ENCODE assay signal across 10 mouse cellular contexts in genomic region chr6:47828950-47829349, GRCm38 (mm10). TPM values are rescaled to one million over a fixed set of nuclear protein-coding genes. Genes with fewer than 3 reads are reported as not detected.
DNase-seq lines count a peak whose midpoint lies in the region; ATAC-seq and TF ChIP-seq lines count a peak whose summit lies in the region.
"Had no signal": no experiment of that assay in that cellular context is flagged by ENCODE, and none has a peak within 500 bp of the region (broad histone marks: within the 10 kb centered on the region; RNA-seq: fewer than 3 reads in every experiment).

No protein-coding gene starts in this region.

- no peak overlapping the region for H3K27ac ChIP-seq in liver, adult 2 months (replicated peaks; ENCODE audit: insufficient read depth, low read depth, low read length)
- H3K27ac ChIP-seq in liver, embryonic 11.5 days (ENCODE audit: low read depth, low read length): no peak overlapping the region
- 0 out of 2 replicates have a peak overlapping the region, but pooled peaks have one; percentile 97 for H3K27ac ChIP-seq in hindbrain, postnatal 0 days
- peak overlapping the region; percentile 48; the same call in 1 of the 2 replicates for H3K27ac ChIP-seq in neural tube, embryonic 15.5 days (replicated peaks)
- H3K27ac ChIP-seq: heart, embryonic 15.5 days had no signal

- no peaks in the 10 kb centered on the region for H3K9me3 ChIP-seq in liver, embryonic 11.5 days (ENCODE audit: control insufficient read depth, low read length)
- no peaks in the 10 kb centered on the region for H3K9me3 ChIP-seq in hindbrain, postnatal 0 days (ENCODE audit: low read length)
- H3K9me3 ChIP-seq in neural tube, embryonic 15.5 days (replicated peaks): no peaks in the 10 kb centered on the region
- H3K9me3 ChIP-seq: heart, embryonic 15.5 days had no signal

- H3K4me1 ChIP-seq in liver, adult 2 months (ENCODE audit: control insufficient read depth, insufficient read depth, low read length): no peaks in the 10 kb centered on the region; the same call in 1 of the 2 replicates
- H3K4me1 ChIP-seq in liver, embryonic 11.5 days (replicated peaks; ENCODE audit: control insufficient read depth, insufficient read depth, low read length): peaks cover 5% of the 10 kb centered on the region; the same call in 1 of the 2 replicates
- peaks cover 4% of the 10 kb centered on the region; the same call in 1 of the 2 replicates for H3K4me1 ChIP-seq in hindbrain, postnatal 0 days (ENCODE audit: insufficient read depth, low read length)
- H3K4me1 ChIP-seq in neural tube, embryonic 15.5 days: peaks cover 23% of the 10 kb centered on the region

- no peak overlapping the region for H3K4me3 ChIP-seq in liver, adult 2 months (ENCODE audit: insufficient read depth, low read depth, low read length)
- no peak overlapping the region for H3K4me3 ChIP-seq in liver, embryonic 11.5 days (ENCODE audit: low read depth, low read length)
- H3K4me3 ChIP-seq in hindbrain, postnatal 0 days (ENCODE audit: low read length): peak overlapping the region; percentile 85; the same call in 1 of the 2 replicates
- peak overlapping the region; percentile 71 for H3K4me3 ChIP-seq in neural tube, embryonic 15.5 days (replicated peaks)
- H3K4me3 ChIP-seq: heart, embryonic 15.5 days had no signal

- H3K4me2 ChIP-seq in liver, embryonic 11.5 days: no peak overlapping the region
- peak overlapping the region; percentile 61 for H3K4me2 ChIP-seq in hindbrain, postnatal 0 days (ENCODE audit: low read depth, low read length)
- peak overlapping the region; percentile 57 for H3K4me2 ChIP-seq in neural tube, embryonic 15.5 days

- no peak for ATAC-seq in liver, embryonic 11.5 days (replicated peaks; ENCODE audit: low FRiP score)
- ATAC-seq in hindbrain, postnatal 0 days: no peak
- ATAC-seq in neural tube, embryonic 15.5 days (ENCODE audit: low FRiP score): no peak

- H3K27me3 ChIP-seq in liver, adult 2 months (ENCODE audit: control insufficient read depth, insufficient read depth, low read length): no peaks in the 10 kb centered on the region
- H3K27me3 ChIP-seq in liver, embryonic 11.5 days (replicated peaks; ENCODE audit: control insufficient read depth, insufficient read depth, low read length): no peaks in the 10 kb centered on the region
- H3K27me3 ChIP-seq in hindbrain, postnatal 0 days (ENCODE audit: insufficient read depth, low read length): no peaks in the 10 kb centered on the region
- no peaks in the 10 kb centered on the region for H3K27me3 ChIP-seq in neural tube, embryonic 15.5 days (replicated peaks)
- H3K27me3 ChIP-seq: heart, embryonic 15.5 days had no signal

- no peaks in the 10 kb centered on the region for H3K79me2 ChIP-seq in liver, adult 2 months (ENCODE audit: control insufficient read depth, insufficient read depth, low read length)

- intact Hi-C loops in heart, postnatal 36 days (cut with DNase I): no loop called here

- 8% methylated on average over 1 of the region's 1 CpGs for WGBS in liver, adult 2 months
- 37% methylated on average over 1 of the region's 1 CpGs for WGBS in liver, embryonic 11.5 days
- 15% methylated on average over 1 of the region's 1 CpGs for WGBS in hindbrain, postnatal 0 days
- 21% methylated on average over 1 of the region's 1 CpGs for WGBS in neural tube, embryonic 15.5 days

- H3K36me3 ChIP-seq in liver, adult 2 months (ENCODE audit: control insufficient read depth, insufficient read depth, low read length): no peaks in the 10 kb centered on the region
- H3K36me3 ChIP-seq in liver, embryonic 11.5 days (ENCODE audit: control insufficient read depth, insufficient read depth, low read length): no peaks in the 10 kb centered on the region
- peaks cover 9% of the 10 kb centered on the region; the same call in 1 of the 2 replicates for H3K36me3 ChIP-seq in hindbrain, postnatal 0 days (ENCODE audit: insufficient read depth, low read length)
- peaks cover 24% of the 10 kb centered on the region for H3K36me3 ChIP-seq in neural tube, embryonic 15.5 days
- H3K36me3 ChIP-seq: heart, embryonic 15.5 days had no signal

- H3K9ac ChIP-seq in liver, adult 2 months (ENCODE audit: low read depth, low read length): no peak overlapping the region
- H3K9ac ChIP-seq in liver, embryonic 11.5 days (ENCODE audit: low read depth, low read length): no peak overlapping the region
- no peak overlapping the region for H3K9ac ChIP-seq in hindbrain, postnatal 0 days (replicated peaks; ENCODE audit: low read length)
- peak overlapping the region; percentile 85; the same call in 1 of the 2 replicates for H3K9ac ChIP-seq in neural tube, embryonic 15.5 days (replicated peaks)
- H3K9ac ChIP-seq: heart, embryonic 15.5 days had no signal

- no peak for TF ChIP-seq POLR2A in liver, adult 2 months (IDR thresholded peaks at IDR 0.05; ENCODE audit: extremely low read depth, insufficient read depth, low read length)

- peak; percentile 48 for TF ChIP-seq CTCF in liver, adult 2 months (IDR thresholded peaks at IDR 0.05; ENCODE audit: low read depth, low read length)
- TF ChIP-seq CTCF in hindbrain, postnatal 0 days (IDR thresholded peaks at IDR 0.05; ENCODE audit: low read depth): peak; percentile 72

- peak; percentile 80 for DNase-seq in liver, adult 2 months (ENCODE audit: extremely low read depth, low read depth, low spot score)
- no peak for DNase-seq in liver, embryonic 11.5 days (ENCODE audit: low spot score)
- peak; percentile 47 for DNase-seq in embryo, embryonic 10 days (ENCODE audit: low spot score)
- peak; percentile 60 for DNase-seq in hindbrain, postnatal 0 days (ENCODE audit: low spot score)
- DNase-seq in heart, adult 8-10 months (ENCODE audit: low spot score): no peak
- no peak for DNase-seq in adrenal gland, postnatal 4 days (ENCODE audit: low spot score in 2 of 2)
- DNase-seq in heart, postnatal 36 days: no peak
- DNase-seq: right cerebral cortex, postnatal 14 days had no signal

RNA-seq across cellular contexts. Expression of gene Zfp786, which starts 1.7 kb away (rescaled TPM):
- total RNA-seq in liver, adult 2 months (2014; rRNA removed): 0.07 and 0.28 TPM in 2 replicates
- 0.12 and 0.27 TPM in 2 replicates for polyA plus RNA-seq in liver, adult 2 months (2012; rRNA removed)
- 0.90 and 1.3 TPM in 2 replicates for polyA plus RNA-seq in liver, embryonic 11.5 days (2014; fragmentation: Nextera tagmentation; extraction: Ambion mirVana)
- total RNA-seq in hindbrain, postnatal 0 days (2014; rRNA removed): 16.6 and 17.7 TPM in 2 replicates
- 6.3 and 6.6 TPM in 2 replicates for polyA plus RNA-seq in hindbrain, postnatal 0 days (2015; fragmentation: Nextera tagmentation; extraction: Ambion mirVana)
- polyA plus RNA-seq in neural tube, embryonic 15.5 days (2015; fragmentation: Nextera tagmentation; extraction: Ambion mirVana): 14.4 and 16.4 TPM in 2 replicates
- 1 to 10 TPM in 3 of 4 experiments, under 1 TPM in 1; 0.97 to 1.3 (median 1.1) TPM for total RNA-seq in heart, adult 8-10 months (2022)
- total RNA-seq in adrenal gland, postnatal 4 days (2021): 1 to 10 TPM; 2.1 to 2.7 TPM
- total RNA-seq in heart, postnatal 36 days (2021): under 1 TPM; 0.68 to 0.72 TPM

RNA-seq across cellular contexts. Expression of gene Zfp398, which starts 6.5 kb away (rescaled TPM):
- total RNA-seq in liver, adult 2 months (2014; rRNA removed): 4.0 and 4.6 TPM in 2 replicates
- polyA plus RNA-seq in liver, adult 2 months (2012; rRNA removed): 3.3 and 4.5 TPM in 2 replicates
- 5.6 and 5.8 TPM in 2 replicates for polyA plus RNA-seq in liver, embryonic 11.5 days (2014; fragmentation: Nextera tagmentation; extraction: Ambion mirVana)
- 24.2 and 25.1 TPM in 2 replicates for total RNA-seq in hindbrain, postnatal 0 days (2014; rRNA removed)
- 12.6 and 13.0 TPM in 2 replicates for polyA plus RNA-seq in hindbrain, postnatal 0 days (2015; fragmentation: Nextera tagmentation; extraction: Ambion mirVana)
- polyA plus RNA-seq in neural tube, embryonic 15.5 days (2015; fragmentation: Nextera tagmentation; extraction: Ambion mirVana): 17.3 and 17.4 TPM in 2 replicates
- 1 to 10 TPM; 5.9 to 8.4 (median 6.9) TPM for total RNA-seq in heart, adult 8-10 months (2022)
- 10 to 100 TPM; 16.7 to 18.0 TPM for total RNA-seq in adrenal gland, postnatal 4 days (2021)
- total RNA-seq in heart, postnatal 36 days (2021): 1 to 10 TPM; 5.6 to 8.0 TPM

RNA-seq across cellular contexts. Expression of gene Pdia4, which starts 15.7 kb away (rescaled TPM):
- 244 and 280 TPM in 2 replicates for total RNA-seq in liver, adult 2 months (2014; rRNA removed)
- polyA plus RNA-seq in liver, adult 2 months (2012; rRNA removed): 69.4 and 76.6 TPM in 2 replicates
- polyA plus RNA-seq in liver, embryonic 11.5 days (2014; fragmentation: Nextera tagmentation; extraction: Ambion mirVana): 233 and 252 TPM in 2 replicates
- 75.0 and 100 TPM in 2 replicates for total RNA-seq in hindbrain, postnatal 0 days (2014; rRNA removed)
- polyA plus RNA-seq in hindbrain, postnatal 0 days (2015; fragmentation: Nextera tagmentation; extraction: Ambion mirVana): 90.0 and 93.4 TPM in 2 replicates
- polyA plus RNA-seq in neural tube, embryonic 15.5 days (2015; fragmentation: Nextera tagmentation; extraction: Ambion mirVana): 147 and 177 TPM in 2 replicates
- 10 to 100 TPM; 35.8 to 45.8 (median 38.8) TPM for total RNA-seq in heart, adult 8-10 months (2022)
- 100 to 1,000 TPM; 115 to 130 TPM for total RNA-seq in adrenal gland, postnatal 4 days (2021)
- total RNA-seq in heart, postnatal 36 days (2021): 10 to 100 TPM; 38.4 to 50.1 TPM

RNA-seq across cellular contexts. Expression of gene Zfp282, which starts 48.1 kb away (rescaled TPM):
- 3.0 TPM in 2 replicates for total RNA-seq in liver, adult 2 months (2014; rRNA removed)
- 1.7 and 2.6 TPM in 2 replicates for polyA plus RNA-seq in liver, adult 2 months (2012; rRNA removed)
- 8.3 and 8.8 TPM in 2 replicates for polyA plus RNA-seq in liver, embryonic 11.5 days (2014; fragmentation: Nextera tagmentation; extraction: Ambion mirVana)
- 41.8 and 43.8 TPM in 2 replicates for total RNA-seq in hindbrain, postnatal 0 days (2014; rRNA removed)
- 14.4 and 15.5 TPM in 2 replicates for polyA plus RNA-seq in hindbrain, postnatal 0 days (2015; fragmentation: Nextera tagmentation; extraction: Ambion mirVana)
- 21.3 and 23.3 TPM in 2 replicates for polyA plus RNA-seq in neural tube, embryonic 15.5 days (2015; fragmentation: Nextera tagmentation; extraction: Ambion mirVana)
- 1 to 10 TPM; 3.7 to 4.5 (median 4.2) TPM for total RNA-seq in heart, adult 8-10 months (2022)
- 10 to 100 TPM; 19.7 to 19.8 TPM for total RNA-seq in adrenal gland, postnatal 4 days (2021)
- 1 to 10 TPM; 6.0 to 6.1 TPM for total RNA-seq in heart, postnatal 36 days (2021)

Comparison
In these comparisons a context has a peak if more than half of its experiments do, and no peak if none do; other contexts are left out.
1. DNase-seq: peak in liver, adult 2 months (single experiment), embryo, embryonic 10 days (single experiment) and hindbrain, postnatal 0 days (single experiment); none in liver, embryonic 11.5 days (single experiment), heart, adult 8-10 months (single experiment), adrenal gland, postnatal 4 days (0 of 2) and heart, postnatal 36 days (0 of 2).
2. H3K27ac ChIP-seq: peak in hindbrain, postnatal 0 days (single experiment) and neural tube, embryonic 15.5 days (single experiment); none in liver, adult 2 months (single experiment) and liver, embryonic 11.5 days (single experiment).
3. H3K4me3 ChIP-seq: peak in hindbrain, postnatal 0 days (single experiment) and neural tube, embryonic 15.5 days (single experiment); none in liver, adult 2 months (single experiment) and liver, embryonic 11.5 days (single experiment).